1 mouse cellular context compared by ENCODE assay signal in genomic region chr8:88150910-88151371, GRCm38 (mm10).
A peak's percentile ranks its signal among the peaks of the same experiment; 100 is the strongest.
TF ChIP-seq lines count a peak whose summit lies in the region.

No protein-coding gene starts in this region.

TF ChIP-seq in CH12.LX, 34 proteins besides CTCF, POLR2A, EP300 and RAD21 (continued from another document):
- TF ChIP-seq SMC3 (IDR thresholded peaks at IDR 0.05; ENCODE audit: low read depth, low read length): no peak
- TF ChIP-seq MAX (IDR thresholded peaks at IDR 0.05; ENCODE audit: low read length): peak; percentile 65
- TF ChIP-seq CHD1 (IDR thresholded peaks at IDR 0.05; ENCODE audit: low read depth, low read length): no peak
- no peak for TF ChIP-seq ZMIZ1 (IDR thresholded peaks at IDR 0.05; ENCODE audit: low read depth, low read length)
- TF ChIP-seq NELFE (IDR thresholded peaks at IDR 0.05; ENCODE audit: low read depth, low read length): no peak
- TF ChIP-seq ZC3H11A (IDR thresholded peaks at IDR 0.05; ENCODE audit: low read depth, low read length): no peak
- no peak for TF ChIP-seq GABPA (IDR thresholded peaks at IDR 0.05; ENCODE audit: insufficient replicate concordance, low read depth, low read length)
- 0 out of 2 replicates have a peak, but pooled peaks have one; percentile 22 for TF ChIP-seq TCF12 (IDR thresholded peaks at IDR 0.05; ENCODE audit: low read depth, low read length)
- TF ChIP-seq ZNF384 (IDR thresholded peaks at IDR 0.05; ENCODE audit: low read depth, low read length): no peak
- no peak for TF ChIP-seq HCFC1 (IDR thresholded peaks at IDR 0.05; ENCODE audit: low read depth, low read length)
- peak; percentile 28; the same call in 1 of the 2 replicates for TF ChIP-seq MEF2A (IDR thresholded peaks at IDR 0.05; ENCODE audit: borderline replicate concordance, low read depth, low read length)
- no peak for TF ChIP-seq MYC (IDR thresholded peaks at IDR 0.05; ENCODE audit: low read depth, low read length)
- no peak for TF ChIP-seq JUN (IDR thresholded peaks at IDR 0.05; ENCODE audit: insufficient read depth, low read depth, low read length)
- TF ChIP-seq ZKSCAN1 (IDR thresholded peaks at IDR 0.05; ENCODE audit: borderline replicate concordance, low read depth, low read length): no peak
- TF ChIP-seq E2F4 (IDR thresholded peaks at IDR 0.05; ENCODE audit: insufficient replicate concordance, low read depth, low read length): no peak
- no peak for TF ChIP-seq USF1 (IDR thresholded peaks at IDR 0.05; ENCODE audit: low read depth, low read length)
- TF ChIP-seq UBTF (IDR thresholded peaks at IDR 0.05; ENCODE audit: low read depth, low read length): no peak
- TF ChIP-seq BHLHE40 (IDR thresholded peaks at IDR 0.05; ENCODE audit: low read depth, low read length): peak; percentile 56
- peak; percentile 42; the same call in 1 of the 2 replicates for TF ChIP-seq ELF1 (IDR thresholded peaks at IDR 0.05; ENCODE audit: low read depth, low read length)
- no peak for TF ChIP-seq CHD2 (IDR thresholded peaks at IDR 0.05; ENCODE audit: low read length)
